ENCODE assay signal across 19 mouse cellular contexts in genomic region chr7:141824398-141824797, GRCm38 (mm10). TPM values are rescaled to one million over a fixed set of nuclear protein-coding genes. Genes with fewer than 3 reads are reported as not detected.
"Had no signal": no experiment of that assay in that cellular context is flagged by ENCODE, and none has a peak within 500 bp of the region (broad histone marks: within the 10 kb centered on the region; RNA-seq: fewer than 3 reads in every experiment).

No protein-coding gene starts in this region.

- H3K4me2 ChIP-seq: liver, embryonic 11.5 days; liver, embryonic 13.5 days; liver, embryonic 15.5 days; lung, embryonic 15.5 days; midbrain, embryonic 11.5 days; midbrain, embryonic 13.5 days; midbrain, embryonic 15.5 days; neural tube, embryonic 12.5 days had no signal

- H3K9me3 ChIP-seq: liver, embryonic 13.5 days; liver, embryonic 15.5 days; lung, embryonic 15.5 days; midbrain, embryonic 13.5 days; midbrain, embryonic 15.5 days; neural tube, embryonic 12.5 days had no signal

- H3K27me3 ChIP-seq: lung, embryonic 15.5 days; midbrain, embryonic 13.5 days; midbrain, embryonic 15.5 days; neural tube, embryonic 12.5 days had no signal

- H3K27ac ChIP-seq: liver, embryonic 13.5 days; liver, embryonic 15.5 days; lung, embryonic 15.5 days; macrophage; midbrain, embryonic 13.5 days; midbrain, embryonic 15.5 days; neural tube, embryonic 12.5 days had no signal

- ATAC-seq: liver, postnatal 0 days; midbrain, embryonic 13.5 days; midbrain, embryonic 15.5 days had no signal

- DNase-seq: liver, embryonic 13.5 days; liver, postnatal 0 days; lung, adult 2 months; lung, postnatal 10 days; right cerebral cortex, postnatal 14 days; thymus, adult 18-20 months; thymus, postnatal 14 days; thymus, postnatal 36 days had no signal

- H3K4me1 ChIP-seq: liver, embryonic 13.5 days; liver, embryonic 15.5 days; lung, embryonic 15.5 days; midbrain, embryonic 13.5 days; midbrain, embryonic 15.5 days; neural tube, embryonic 12.5 days had no signal

- H3K36me3 ChIP-seq: liver, embryonic 13.5 days; liver, embryonic 15.5 days; lung, embryonic 15.5 days; midbrain, embryonic 13.5 days; midbrain, embryonic 15.5 days; neural tube, embryonic 12.5 days had no signal

- H3K4me3 ChIP-seq: liver, embryonic 13.5 days; liver, embryonic 15.5 days; lung, embryonic 15.5 days; megakaryocyte, embryonic 14.5 days; midbrain, embryonic 13.5 days; midbrain, embryonic 15.5 days; neural tube, embryonic 12.5 days had no signal

- H3K9ac ChIP-seq: liver, embryonic 13.5 days; liver, embryonic 15.5 days; liver, postnatal 0 days; lung, embryonic 15.5 days; midbrain, embryonic 13.5 days; midbrain, embryonic 15.5 days; neural tube, embryonic 12.5 days had no signal

RNA-seq across cellular contexts. Expression of gene Muc5b, which starts 14.5 kb away (rescaled TPM):
- polyA plus RNA-seq: liver, embryonic 11.5 days; liver, embryonic 13.5 days; liver, postnatal 0 days; macrophage had no signal

RNA-seq across cellular contexts. Expression of gene Muc5ac, which starts 35.6 kb away (rescaled TPM):
- polyA plus RNA-seq: liver, embryonic 11.5 days; liver, embryonic 13.5 days; liver, embryonic 15.5 days; liver, postnatal 0 days; macrophage; midbrain, embryonic 11.5 days; midbrain, embryonic 13.5 days; midbrain, embryonic 15.5 days; midbrain, postnatal 0 days; neural tube, embryonic 12.5 days; neural tube, embryonic 14.5 days had no signal
